Mouse (Mus musculus) intestine, embryonic 15.5 days (tissue): ENCODE measurements around the gene Dazl. TPM values are rescaled to one million over a fixed set of nuclear protein-coding genes. Genes with fewer than 3 reads are reported as not detected.

Experiments used
- polyA plus RNA-seq: library from polyadenylated mRNA; unstranded; fragments of >200 nt; fragmentation: Nextera tagmentation; extraction: Ambion mirVana; gene quantifications from 2 replicates; pipeline ENCODE4 v1.2.1, GENCODE M21; 2015

Dazl gene
- polyA plus RNA-seq, 1 experiment from 2014 or later: 0.26 TPM

Other genes with a start within 250 kb of the Dazl start
- gene Rftn1, start 103.0 kb downstream of the Dazl start, polyA plus RNA-seq: 10.1 and 10.5 TPM in 2 replicates
- 4.7 and 4.9 TPM in 2 replicates for gene Plcl2, start 215.8 kb upstream of the Dazl start, polyA plus RNA-seq